Mouse (Mus musculus): ENCODE results near the gene Adgrg1.
"Not testable (repeated sequence)": the region's sequence is repeated elsewhere in the genome, so short reads cannot be mapped to it uniquely, and the experiment has no call there.

The Adgrg1 gene

DNA sequence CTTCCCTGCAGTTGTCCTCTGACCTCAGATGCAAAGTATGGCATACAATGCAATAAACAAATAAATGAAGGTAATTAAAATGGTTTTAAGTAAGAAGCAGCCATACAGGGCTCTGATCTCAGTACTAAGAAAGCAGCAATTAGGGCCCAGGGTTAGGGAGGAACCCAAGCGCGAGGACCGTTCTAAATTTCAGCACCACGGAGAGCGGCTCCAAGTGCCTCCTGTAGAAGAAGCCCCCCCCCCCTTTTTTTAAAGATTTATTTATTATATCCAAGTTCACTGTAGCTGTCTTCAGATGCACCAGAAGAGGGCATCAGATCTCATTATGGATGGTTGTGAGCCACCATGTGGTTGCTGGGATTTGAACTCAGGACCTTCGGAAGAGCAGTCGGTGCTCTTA, 53.8 kb downstream of the Adgrg1 start:
- in situ Hi-C loops (cut with MboI, MseI) = not testable (repeated sequence)

DNA sequence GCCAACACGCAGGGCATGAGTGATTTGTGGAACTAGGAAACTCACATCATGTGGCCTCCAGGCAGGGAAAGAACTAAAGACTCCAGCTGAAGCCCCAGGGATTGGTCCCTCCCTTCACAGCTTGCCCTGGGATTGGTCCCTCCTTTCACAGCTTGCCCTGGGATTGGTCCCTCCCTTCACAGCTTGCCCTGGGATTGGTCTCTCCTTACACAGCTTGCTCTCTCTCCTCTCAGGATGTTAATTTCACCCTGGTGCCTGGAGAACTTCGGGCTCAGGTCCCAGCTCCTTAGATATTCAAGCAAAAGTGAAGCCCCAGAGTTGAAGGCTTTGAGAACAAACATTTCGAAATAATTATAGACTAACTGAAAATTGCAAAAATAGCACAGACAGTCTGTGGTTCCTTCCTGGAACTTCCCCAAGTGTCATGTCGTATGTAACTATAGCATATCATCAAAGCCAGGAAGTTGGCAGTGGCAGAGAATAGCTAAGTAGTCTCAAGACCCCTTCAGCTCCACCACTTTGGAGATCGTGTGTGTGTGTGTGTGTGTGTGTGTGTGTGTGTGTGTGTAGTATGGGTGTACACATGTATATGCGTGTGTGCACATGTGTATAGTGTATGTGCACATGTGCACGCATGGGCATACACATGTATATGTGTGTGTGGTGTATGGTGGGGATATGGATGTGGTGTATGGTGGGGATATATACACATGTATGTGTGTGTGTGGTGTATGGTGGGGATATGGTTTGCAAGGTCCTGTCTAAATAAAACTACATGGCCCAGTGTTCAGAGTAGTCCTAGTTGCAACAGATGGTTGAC, 62.8 kb downstream of the Adgrg1 start:
- in situ Hi-C loops (cut with MboI, MseI) = no loop called here

DNA sequence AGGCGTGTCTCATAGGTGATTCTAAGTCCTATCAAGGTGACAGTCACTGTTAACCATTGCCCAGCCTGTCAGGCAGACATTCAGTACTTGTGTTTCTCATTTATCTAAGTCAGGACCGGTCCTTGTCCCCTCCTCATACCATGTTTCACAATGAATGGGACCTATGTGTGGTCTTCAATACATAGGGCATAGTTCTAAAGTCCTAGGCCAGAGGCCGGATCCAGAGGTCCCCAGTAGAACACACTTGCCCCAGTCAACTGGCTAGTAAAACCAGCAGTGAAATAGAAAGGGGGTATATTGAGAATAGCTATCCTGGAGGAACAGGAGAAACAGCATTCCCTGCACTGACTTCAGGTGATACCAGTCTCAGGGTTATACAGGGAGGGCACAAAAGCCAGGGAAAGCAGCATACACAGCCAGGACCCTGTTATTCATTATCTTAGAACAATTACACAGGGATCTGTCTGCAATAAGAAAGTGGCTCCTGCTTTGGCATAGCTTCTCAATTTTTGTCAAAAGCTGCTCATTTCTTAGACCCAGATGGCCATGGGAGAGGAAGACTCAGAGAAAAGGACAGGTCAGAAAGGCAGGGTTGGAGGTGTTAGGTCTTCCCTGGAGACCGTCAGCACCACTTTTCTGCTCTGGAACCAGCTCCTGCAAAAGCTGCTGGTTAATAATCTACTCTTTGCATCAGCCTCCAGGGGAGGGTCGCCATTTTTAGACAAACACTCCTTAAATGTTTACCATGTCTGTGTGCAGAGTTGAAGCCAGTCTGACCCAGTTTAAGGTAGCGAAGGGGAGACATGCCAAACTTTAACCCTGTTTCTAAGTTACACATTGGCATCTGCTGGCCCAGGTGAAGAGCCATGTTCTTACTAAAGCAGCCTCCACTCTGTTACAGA, 67.6 kb downstream of the Adgrg1 start:
- in situ Hi-C loops (cut with MboI, MseI) = no loop called here

DNA sequence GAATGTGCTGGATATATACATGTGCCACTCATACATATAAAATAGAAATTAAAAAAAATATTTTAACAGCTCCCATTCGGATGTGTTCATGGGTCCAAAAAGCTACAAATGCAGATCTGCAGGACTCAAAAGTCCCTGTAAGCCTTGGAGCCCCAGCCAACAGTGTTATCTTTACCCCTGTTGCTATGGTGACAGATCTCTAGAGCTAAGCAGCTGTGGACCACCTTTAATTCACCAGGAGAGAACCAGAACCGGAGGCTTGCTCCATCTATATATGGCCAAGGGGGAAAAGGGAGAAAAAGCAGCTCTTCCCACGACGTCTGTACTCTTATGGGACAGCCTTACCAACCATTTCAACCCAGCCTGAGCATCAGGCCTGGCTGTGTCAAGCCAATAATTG, 70.3 kb downstream of the Adgrg1 start:
- in situ Hi-C loops (cut with MboI, MseI) = no loop called here

DNA sequence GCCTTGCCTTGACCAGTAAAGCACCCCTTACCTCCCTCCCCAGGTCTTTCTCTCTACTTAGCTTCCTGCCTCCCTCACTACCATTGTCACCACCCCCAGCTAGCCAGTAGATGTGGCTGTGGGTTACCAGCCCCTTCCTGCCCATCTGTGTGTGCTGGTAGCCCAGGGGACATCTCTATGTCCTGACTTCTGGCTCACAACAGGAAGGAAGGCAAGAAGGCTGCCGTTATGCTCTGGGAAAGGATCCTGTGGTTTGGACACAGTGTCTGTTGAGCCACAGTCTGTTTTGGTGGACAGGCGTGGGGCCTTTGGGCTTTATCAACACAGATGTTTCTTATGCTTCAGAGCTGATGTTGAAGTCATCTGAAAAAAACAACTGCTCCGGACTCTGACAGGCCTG, 72.4 kb downstream of the Adgrg1 start:
- in situ Hi-C loops (cut with MboI, MseI) = no loop called here

DNA sequence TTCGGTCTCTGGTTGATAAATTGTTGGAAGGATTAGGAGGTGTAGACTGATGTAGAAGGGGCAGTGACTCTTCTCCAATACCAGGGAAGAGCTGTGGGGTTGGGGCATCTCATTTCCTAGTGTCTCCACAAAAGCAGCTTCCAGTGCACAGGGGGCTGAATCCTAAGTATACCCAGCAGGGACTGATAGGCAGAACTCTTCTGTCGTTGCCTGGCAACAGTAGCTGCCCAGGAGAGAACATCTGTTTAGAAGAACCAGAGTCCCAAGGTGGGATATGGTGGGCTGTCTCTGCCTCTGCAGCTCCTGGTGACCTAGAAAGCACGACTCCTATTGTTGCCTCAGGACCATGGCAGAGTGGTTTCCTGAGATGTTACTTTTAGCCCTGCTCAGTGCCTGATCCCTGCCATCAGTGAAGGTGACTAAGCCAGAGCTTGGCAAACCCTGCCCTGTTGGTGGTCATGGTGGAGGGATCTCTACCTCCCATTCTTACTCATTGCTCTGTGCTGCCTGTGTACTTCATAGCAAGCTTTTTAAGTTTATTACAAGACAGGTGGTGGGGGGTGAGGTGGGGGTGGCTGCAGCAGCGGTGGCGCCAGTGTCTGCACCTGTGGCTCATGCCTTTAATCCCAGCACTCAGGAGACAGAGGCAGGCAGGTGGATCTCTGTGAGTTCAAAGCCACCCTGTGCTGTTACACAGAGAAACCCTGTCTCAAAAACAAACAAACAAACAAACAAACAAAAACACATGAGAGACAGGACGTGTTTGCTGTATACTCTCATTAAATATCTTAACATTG, 73.5 kb downstream of the Adgrg1 start:
- in situ Hi-C loops (cut with MboI, MseI) = no loop called here

DNA sequence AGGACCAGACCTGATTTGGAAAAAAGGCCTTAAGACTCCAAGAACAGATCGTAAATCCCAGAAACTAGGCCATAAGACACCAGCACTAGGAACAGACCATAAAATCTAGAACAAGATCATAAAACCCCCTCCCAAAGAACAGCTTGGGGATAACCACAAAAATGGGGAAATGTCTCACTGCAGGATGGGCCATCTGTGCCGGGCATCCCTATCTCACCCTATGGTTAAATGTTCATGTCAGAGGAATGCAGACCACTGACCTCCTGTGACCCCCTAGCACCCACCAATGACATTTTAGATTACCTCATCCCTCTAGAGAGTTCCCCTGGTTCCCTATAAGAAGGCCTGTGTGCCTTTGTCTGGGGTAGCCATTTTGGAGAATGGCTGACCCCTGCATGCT, 75.1 kb downstream of the Adgrg1 start:
- in situ Hi-C loops (cut with MboI, MseI) = no loop called here

DNA sequence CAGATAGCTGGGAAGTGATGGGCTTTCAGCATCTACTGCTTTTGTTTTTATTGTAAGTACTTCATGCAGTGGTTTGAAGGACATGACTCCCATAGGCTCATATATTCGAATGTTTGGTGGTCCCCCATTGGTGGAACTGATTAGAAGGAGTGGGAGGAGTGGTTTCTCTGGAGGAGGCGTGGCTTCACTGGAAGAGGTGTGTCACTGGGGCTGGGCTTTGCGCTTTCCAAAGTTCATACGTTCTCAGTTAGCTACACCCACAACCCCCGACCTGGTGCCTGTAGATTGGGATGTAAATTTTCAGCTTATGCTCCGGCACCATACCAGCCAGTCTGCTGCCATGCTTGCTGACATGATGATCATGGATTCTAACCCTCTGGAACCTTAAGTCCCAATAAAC, 79.9 kb downstream of the Adgrg1 start:
- in situ Hi-C loops (cut with MboI, MseI) = no loop called here

DNA sequence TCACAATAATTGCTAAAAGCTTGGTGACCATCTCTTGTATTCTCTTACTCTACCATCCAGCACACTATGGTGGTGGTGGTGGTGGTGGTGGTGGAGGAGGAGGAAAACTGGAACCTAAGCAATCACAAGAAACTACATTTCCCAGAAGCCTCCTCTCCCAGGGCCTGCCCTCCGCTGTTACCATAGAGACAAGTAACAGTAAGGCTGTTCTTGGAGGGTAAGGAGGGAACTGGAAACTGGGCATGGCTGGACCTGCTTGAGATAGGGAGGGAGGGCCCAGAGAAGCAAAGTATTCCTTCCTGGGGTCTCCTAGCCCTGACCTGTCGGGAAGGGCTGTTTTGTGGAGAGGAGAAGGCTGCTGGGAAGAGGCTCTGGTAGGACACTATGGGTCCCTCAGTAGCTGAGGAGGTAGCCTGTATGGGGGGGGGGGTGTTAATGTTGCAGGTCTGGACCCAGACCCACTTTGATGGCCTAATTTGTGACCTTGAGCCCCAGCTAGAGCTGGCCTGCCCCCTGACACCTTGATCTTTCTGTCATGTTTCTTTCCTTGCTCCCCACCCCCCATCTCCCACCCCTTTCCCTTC, 80.5 kb downstream of the Adgrg1 start, which contains the start of gene Drc7:
TSS of gene Drc7 (plus strand) at position 177 of the 584 bp plus-strand sequence.
- in situ Hi-C loops (cut with MboI, MseI) = no loop called here

DNA sequence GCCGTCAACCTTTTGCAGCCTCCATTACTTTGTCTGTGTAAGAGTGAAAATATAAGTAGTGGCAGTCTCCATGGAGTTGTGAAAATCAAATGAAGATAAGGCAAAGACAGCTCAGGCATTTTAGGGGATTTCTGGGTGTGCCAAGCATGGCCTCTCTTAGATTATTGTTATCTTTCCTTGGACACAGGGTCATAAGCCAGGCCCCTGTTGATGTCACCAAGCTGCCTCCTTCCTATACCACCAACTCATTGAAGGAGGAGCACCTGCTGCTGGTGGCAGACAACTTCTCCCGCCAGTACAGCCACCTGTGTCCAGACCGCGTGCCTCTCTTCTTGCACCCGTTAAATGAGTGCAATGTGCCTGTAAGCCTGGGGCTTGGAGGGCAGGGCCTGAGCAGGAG, 81.9 kb downstream of the Adgrg1 start:
- in situ Hi-C loops (cut with MboI, MseI) = no loop called here

DNA sequence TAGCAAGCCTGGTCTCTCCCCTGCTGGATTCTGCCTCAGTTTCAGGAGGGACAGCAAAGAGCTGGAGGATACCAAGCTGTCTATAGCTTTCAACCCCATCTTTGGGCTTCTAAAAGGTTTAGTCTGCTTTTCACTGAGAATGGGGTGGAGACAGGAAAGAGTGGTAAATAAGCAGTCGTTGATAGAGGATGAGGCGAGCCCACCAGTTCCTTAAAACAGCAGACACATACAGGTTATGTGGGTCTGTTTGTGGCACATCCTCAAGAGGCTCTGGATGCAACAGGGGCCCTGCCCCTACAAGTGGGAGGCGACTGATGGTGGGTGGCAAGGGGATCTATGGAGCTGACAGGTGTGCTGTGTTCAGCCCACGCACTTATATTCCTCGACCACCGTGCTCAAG, 84.1 kb downstream of the Adgrg1 start:
- in situ Hi-C loops (cut with MboI, MseI) = no loop called here

DNA sequence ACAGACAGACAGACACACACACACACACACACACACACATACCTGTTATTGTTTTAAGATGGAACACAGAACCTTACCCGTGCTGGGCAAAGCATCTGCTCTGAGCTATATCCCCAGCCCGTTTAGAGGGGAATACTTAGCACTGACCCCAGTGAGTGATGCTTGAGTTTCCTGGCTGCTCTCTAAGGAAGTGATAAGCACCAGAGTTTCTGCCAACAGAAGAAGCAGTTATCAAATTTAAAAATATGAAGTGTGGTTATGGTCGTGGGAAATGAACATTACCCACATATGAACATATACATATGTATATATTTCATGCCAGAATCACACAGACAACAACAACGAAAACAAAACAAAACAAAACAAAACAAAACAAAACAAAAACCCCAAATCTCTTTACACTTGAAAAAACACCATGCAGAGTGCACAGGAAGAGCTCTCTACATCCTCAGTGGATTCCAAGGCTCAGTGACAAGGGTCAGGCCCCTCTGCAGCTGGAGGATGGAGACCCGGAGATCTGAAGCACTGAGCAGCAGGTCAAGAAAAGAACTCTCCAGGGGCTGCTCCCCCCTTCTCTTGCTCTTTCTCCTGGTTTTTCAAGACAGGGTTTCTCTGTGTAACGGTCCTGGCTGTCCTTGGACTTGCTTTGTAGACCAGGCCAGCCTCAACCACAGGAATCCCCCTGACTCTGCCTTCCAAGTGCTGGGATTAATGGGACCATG, 85.4 kb downstream of the Adgrg1 start:
- in situ Hi-C loops (cut with MboI, MseI) = no loop called here

Data from T-helper 1 cell (primary cell).